Mouse (Mus musculus): ENCODE data around the gene Pgf. TPM values are rescaled to one million over a fixed set of nuclear protein-coding genes. Genes with fewer than 3 reads are reported as not detected.

Pgf gene
- polyA plus RNA-seq, 1 experiment from 2014 or later: 15.9 TPM

- WGBS: 45% methylated on average over 18 of the region's 18 CpGs
- peaks cover 5% of the 10 kb centered on the region for H3K27me3 ChIP-seq
- H3K27ac ChIP-seq (replicated peaks): no peak overlapping the region
- no peak for ATAC-seq (ENCODE audit: insufficient number of reproducible peaks, low FRiP score, low TSS enrichment, low read depth)
- H3K9ac ChIP-seq: no peak overlapping the region
- H3K4me1 ChIP-seq: peaks cover 17% of the 10 kb centered on the region; the same call in 1 of the 2 replicates
- H3K4me2 ChIP-seq (replicated peaks): no peak overlapping the region
- no peaks in the 10 kb centered on the region for H3K9me3 ChIP-seq (replicated peaks)
- 0 out of 2 replicates have a peak, but pooled peaks cover 4% of the 10 kb centered on the region for H3K36me3 ChIP-seq
- no peak overlapping the region for H3K4me3 ChIP-seq (replicated peaks)
Observed at GRCm38 (mm10) chr12:85140036-85140701, 37.4 kb downstream of the Pgf start.

GRCm38 (mm10) chr12:85136627-85137026, 41.0 kb downstream of the Pgf start:
- peaks cover 12% of the 10 kb centered on the region; the same call in 1 of the 2 replicates for H3K4me1 ChIP-seq
- WGBS: 67% methylated on average over 4 of the region's 4 CpGs
- no peak for ATAC-seq (ENCODE audit: insufficient number of reproducible peaks, low FRiP score, low TSS enrichment, low read depth)

DNA sequence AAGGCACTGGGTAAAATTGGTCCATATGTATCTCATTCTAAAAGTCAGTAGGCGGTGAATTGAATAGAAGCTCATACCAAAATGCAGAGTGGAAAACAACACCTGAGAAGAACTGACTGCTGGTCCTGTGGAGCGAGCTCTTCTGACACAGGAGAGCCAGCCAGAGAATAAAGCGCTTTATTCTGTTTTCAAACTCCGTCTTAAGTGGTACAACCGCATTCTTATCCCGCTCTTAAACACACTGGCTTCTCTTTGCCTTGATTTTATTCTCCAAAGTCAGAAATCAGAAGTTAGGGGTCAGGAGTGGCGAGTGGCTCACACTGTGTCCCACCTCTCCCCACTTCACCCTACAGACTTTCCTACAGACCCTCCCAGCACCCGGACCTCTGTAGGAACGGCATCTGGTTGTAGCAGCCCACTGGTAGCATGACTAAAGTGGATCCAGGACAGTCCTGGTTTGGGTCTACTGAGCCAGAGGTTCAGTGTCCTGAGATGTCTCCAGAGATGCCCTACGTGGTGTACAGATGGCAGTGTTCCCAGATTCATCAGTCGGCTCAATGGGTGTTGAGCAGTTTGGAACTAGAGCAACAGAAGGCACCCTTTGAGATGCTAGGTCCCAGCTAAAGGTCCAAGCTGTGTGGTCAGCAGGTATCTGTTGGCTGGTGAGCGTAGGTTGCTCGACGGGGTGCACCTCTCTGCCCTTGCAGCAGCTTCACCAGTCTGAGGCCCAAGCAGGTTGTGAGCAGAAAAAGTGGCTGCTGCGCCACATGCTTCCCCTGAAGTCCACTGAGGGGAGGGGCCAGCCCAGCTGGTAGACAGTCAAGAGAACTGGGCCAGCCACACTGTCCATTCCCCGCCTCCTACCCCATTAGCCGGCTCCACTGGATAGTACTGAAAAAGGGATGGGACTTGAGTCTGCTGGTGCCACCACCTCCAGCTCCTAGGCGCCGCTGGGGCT, 41.8 kb downstream of the Pgf start:
- H3K9ac ChIP-seq: no peak overlapping the region
- peak; percentile 48; the same call in 1 of the 2 replicates for ATAC-seq (ENCODE audit: insufficient number of reproducible peaks, low FRiP score, low TSS enrichment, low read depth)
- 74% methylated on average over 19 of the region's 19 CpGs for WGBS

More at GRCm38 (mm10) chr12:85136627-85137026, 41.0 kb downstream of the Pgf start:
- H3K9me3 ChIP-seq (replicated peaks): no peaks in the 10 kb centered on the region
- peaks cover 5% of the 10 kb centered on the region for H3K27me3 ChIP-seq
- no peak overlapping the region for H3K4me3 ChIP-seq (replicated peaks)
- no peak overlapping the region for H3K4me2 ChIP-seq (replicated peaks)
- no peak overlapping the region for H3K9ac ChIP-seq
- peaks cover 33% of the 10 kb centered on the region for H3K36me3 ChIP-seq
- H3K27ac ChIP-seq (replicated peaks): no peak overlapping the region

DNA sequence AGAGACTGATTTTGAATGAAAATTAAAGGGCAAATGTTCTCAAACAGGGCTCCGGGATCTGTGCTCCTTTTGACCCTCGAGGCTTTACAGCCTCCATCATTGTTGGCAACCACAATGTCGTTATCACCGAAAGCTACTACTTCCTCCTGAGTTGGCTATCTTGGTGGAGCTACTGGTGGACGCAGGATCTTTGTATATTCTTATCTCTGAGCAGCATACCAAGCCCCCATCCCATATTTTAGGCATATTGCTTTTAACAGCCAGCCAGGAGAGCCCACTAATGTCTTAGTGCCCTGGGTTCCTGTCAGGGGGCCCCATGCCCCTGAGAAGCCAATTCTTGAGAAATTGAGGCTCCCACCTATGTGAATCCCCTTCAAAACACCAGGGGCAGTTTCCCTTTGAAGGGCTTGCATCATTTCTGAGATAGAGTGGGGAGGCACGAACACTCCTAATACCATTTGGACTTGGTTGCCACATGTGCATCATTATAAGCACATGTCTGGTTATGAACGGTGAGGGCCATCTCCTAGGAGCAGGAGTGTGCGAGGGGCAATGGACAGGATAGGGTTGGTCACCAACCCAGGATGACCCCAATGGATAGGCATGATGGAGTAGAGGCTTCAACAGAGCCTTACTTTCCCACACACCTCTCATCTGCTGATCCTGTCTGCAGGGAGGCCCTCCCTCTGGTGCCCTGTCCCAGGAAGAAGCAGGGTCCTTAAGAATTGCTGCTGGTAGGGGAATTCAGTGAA, 43.4 kb downstream of the Pgf start:
- Histone ChIP-seq H3K9ac (no peak overlapping the region), H3K27ac (replicated peaks) (no peak overlapping the region), H3K4me3 (replicated peaks) (no peak overlapping the region), H3K36me3 (peaks cover 56% of the 10 kb centered on the region), H3K27me3 (peaks cover 3% of the 10 kb centered on the region), H3K9me3 (replicated peaks) (no peaks in the 10 kb centered on the region), H3K4me2 (replicated peaks) (no peak overlapping the region), H3K4me1 (peaks cover 9% of the 10 kb centered on the region; the same call in 1 of the 2 replicates)
- ATAC-seq (ENCODE audit: insufficient number of reproducible peaks, low FRiP score, low TSS enrichment, low read depth): no peak
- WGBS: 78% methylated on average over 8 of the region's 8 CpGs

More for the DNA sequence above, 41.8 kb downstream of the Pgf start:
- H3K4me2 ChIP-seq (replicated peaks): no peak overlapping the region
- no peaks in the 10 kb centered on the region for H3K9me3 ChIP-seq (replicated peaks)
- H3K27ac ChIP-seq (replicated peaks): 0 out of 2 replicates have a peak overlapping the region, but pooled peaks have one; percentile 9
- no peak overlapping the region for H3K4me3 ChIP-seq (replicated peaks)
- peaks cover 40% of the 10 kb centered on the region for H3K36me3 ChIP-seq
- peaks cover 5% of the 10 kb centered on the region for H3K27me3 ChIP-seq
- peaks cover 12% of the 10 kb centered on the region; the same call in 1 of the 2 replicates for H3K4me1 ChIP-seq

DNA sequence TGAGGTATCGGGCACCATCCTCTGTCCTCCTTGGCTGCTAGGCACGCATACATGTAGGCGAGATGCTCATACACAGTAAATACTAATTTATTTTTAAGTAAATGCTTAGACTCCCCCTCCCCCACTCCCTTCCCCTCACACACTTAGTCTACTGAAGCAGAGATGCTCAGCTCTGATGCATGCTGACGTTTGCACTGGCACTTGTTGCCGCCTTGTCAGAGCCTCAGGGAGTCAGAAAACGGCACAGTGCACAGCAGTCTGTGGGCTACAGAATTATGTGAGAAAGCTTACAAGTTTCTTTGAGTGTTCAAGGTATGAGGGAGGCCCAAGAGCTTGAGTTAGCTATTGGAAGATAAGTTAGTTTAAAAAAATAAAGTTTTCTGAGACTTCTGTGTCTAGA, 46.2 kb downstream of the Pgf start:
- no peaks in the 10 kb centered on the region for H3K9me3 ChIP-seq (replicated peaks)
- no peak overlapping the region for H3K4me2 ChIP-seq (replicated peaks)
- H3K27ac ChIP-seq (replicated peaks): no peak overlapping the region
- H3K4me1 ChIP-seq: peaks cover 13% of the 10 kb centered on the region
- ATAC-seq (ENCODE audit: insufficient number of reproducible peaks, low FRiP score, low TSS enrichment, low read depth): no peak
- H3K36me3 ChIP-seq: peaks cover 72% of the 10 kb centered on the region
- H3K4me3 ChIP-seq (replicated peaks): no peak overlapping the region
- no peaks in the 10 kb centered on the region for H3K27me3 ChIP-seq
- 88% methylated on average over 6 of the region's 6 CpGs for WGBS
- no peak overlapping the region for H3K9ac ChIP-seq

GRCm38 (mm10) chr12:85129426-85129978, 48.1 kb downstream of the Pgf start:
- Histone ChIP-seq H3K4me3 (replicated peaks) (no peak overlapping the region), H3K9ac (no peak overlapping the region), H3K27me3 (no peaks in the 10 kb centered on the region), H3K4me2 (replicated peaks) (no peak overlapping the region), H3K27ac (replicated peaks) (no peak overlapping the region), H3K36me3 (peaks cover 74% of the 10 kb centered on the region), H3K4me1 (peaks cover 11% of the 10 kb centered on the region; the same call in 1 of the 2 replicates), H3K9me3 (replicated peaks) (no peaks in the 10 kb centered on the region)
- 94% methylated on average over 9 of the region's 9 CpGs for whole genome bisulfite sequencing
- ATAC-seq (ENCODE audit: insufficient number of reproducible peaks, low FRiP score, low TSS enrichment, low read depth): no peak

DNA sequence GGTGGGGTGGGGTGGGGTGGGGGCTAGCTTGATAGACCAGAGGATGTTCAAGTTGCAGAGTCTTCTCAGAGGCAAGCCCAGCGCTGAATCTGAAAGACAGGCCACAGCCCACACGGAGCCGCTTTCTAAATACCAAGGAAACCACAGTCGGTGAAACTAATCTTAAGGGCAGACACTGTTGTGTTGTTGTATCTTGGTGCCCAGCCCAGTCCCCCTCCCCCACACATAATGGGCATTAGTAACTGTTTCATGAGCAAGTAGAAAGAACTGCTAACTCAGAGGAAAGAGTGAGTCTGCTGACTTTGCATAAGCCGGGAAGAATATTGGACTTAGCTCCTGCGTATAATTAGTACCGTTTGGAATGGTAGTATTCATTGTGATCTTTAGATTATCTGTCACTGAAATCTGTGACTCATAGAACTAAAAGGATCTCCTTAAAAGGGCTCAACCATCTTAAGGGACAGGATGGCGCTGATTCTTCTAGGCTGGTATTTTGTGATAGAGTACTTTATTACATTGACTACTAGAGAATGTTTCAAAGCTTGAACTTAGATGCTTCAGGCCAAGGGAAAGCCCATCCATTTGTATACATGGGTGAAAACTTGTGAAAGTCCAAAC, 50.5 kb downstream of the Pgf start:
- H3K4me2 ChIP-seq (replicated peaks): no peak overlapping the region
- H3K9ac ChIP-seq: no peak overlapping the region
- H3K36me3 ChIP-seq: peaks cover 74% of the 10 kb centered on the region
- no peaks in the 10 kb centered on the region for H3K27me3 ChIP-seq
- H3K4me3 ChIP-seq (replicated peaks): no peak overlapping the region
- peak; percentile 47; the same call in 1 of the 2 replicates for ATAC-seq (ENCODE audit: insufficient number of reproducible peaks, low FRiP score, low TSS enrichment, low read depth)
- H3K9me3 ChIP-seq (replicated peaks): no peaks in the 10 kb centered on the region
- H3K27ac ChIP-seq (replicated peaks): 0 out of 2 replicates have a peak overlapping the region, but pooled peaks have one; percentile 28
- peaks cover 11% of the 10 kb centered on the region; the same call in 1 of the 2 replicates for H3K4me1 ChIP-seq
- WGBS: 53% methylated on average over 8 of the region's 8 CpGs

- Histone ChIP-seq H3K27me3 (no peaks in the 10 kb centered on the region), H3K9me3 (replicated peaks) (no peaks in the 10 kb centered on the region), H3K27ac (replicated peaks) (no peak overlapping the region), H3K36me3 (peaks cover 75% of the 10 kb centered on the region), H3K4me2 (replicated peaks) (no peak overlapping the region), H3K4me1 (peaks cover 11% of the 10 kb centered on the region; the same call in 1 of the 2 replicates), H3K9ac (no peak overlapping the region), H3K4me3 (replicated peaks) (no peak overlapping the region)
- ATAC-seq (ENCODE audit: insufficient number of reproducible peaks, low FRiP score, low TSS enrichment, low read depth): no peak
- WGBS: 94% methylated on average over 5 of the region's 5 CpGs
Observed at GRCm38 (mm10) chr12:85124751-85125150, 52.8 kb downstream of the Pgf start.

DNA sequence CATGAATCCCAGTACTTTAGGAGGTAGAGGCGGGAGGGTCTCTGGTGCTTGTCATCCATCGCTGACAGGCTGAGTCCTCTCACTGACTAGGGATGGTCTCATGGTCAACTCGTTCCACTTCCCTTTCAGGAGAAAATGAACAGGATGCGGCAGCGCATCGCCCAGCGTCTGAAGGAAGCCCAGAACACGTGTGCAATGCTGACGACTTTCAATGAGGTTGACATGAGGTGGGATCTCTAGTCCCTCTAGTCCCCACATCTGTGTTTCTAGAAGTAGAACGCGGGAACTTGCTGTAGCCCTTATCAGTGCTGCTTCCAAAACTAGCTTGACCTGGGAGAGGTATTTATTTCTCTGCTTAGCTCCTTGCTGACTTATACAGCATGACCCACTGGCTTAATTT, 53.9 kb downstream of the Pgf start:
- ATAC-seq (ENCODE audit: insufficient number of reproducible peaks, low FRiP score, low TSS enrichment, low read depth): no peak
- Histone ChIP-seq H3K36me3 (peaks cover 77% of the 10 kb centered on the region), H3K9ac (no peak overlapping the region), H3K27me3 (no peaks in the 10 kb centered on the region), H3K4me2 (replicated peaks) (no peak overlapping the region), H3K4me3 (replicated peaks) (no peak overlapping the region), H3K9me3 (replicated peaks) (no peaks in the 10 kb centered on the region), H3K4me1 (peaks cover 11% of the 10 kb centered on the region; the same call in 1 of the 2 replicates), H3K27ac (replicated peaks) (no peak overlapping the region)
- 93% methylated on average over 11 of the region's 11 CpGs for WGBS

DNA sequence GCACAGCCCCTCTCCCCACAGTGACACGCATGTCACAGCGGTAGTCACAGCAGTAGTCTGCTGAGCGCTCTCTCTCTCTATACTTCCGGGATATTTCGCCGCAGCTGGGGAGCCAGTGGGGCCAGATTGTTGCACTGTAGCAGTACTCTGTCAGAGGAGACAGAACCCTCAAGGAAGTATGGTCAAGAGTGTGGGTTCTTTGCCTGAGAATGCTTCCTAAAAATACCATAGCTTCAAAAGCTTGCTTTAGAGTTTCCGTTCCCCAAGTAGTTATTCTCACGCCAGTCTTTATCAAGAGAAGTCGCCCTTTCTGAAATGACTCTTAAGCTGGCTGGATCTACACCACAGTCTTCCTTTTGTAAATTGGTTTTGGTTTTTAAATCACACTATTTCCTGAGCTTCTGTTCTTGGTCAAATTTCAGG, 54.5 kb downstream of the Pgf start:
- Histone ChIP-seq H3K27ac (replicated peaks) (no peak overlapping the region), H3K36me3 (peaks cover 76% of the 10 kb centered on the region), H3K4me1 (peaks cover 11% of the 10 kb centered on the region; the same call in 1 of the 2 replicates), H3K9ac (no peak overlapping the region), H3K4me3 (replicated peaks) (no peak overlapping the region), H3K9me3 (replicated peaks) (no peaks in the 10 kb centered on the region), H3K27me3 (no peaks in the 10 kb centered on the region), H3K4me2 (replicated peaks) (no peak overlapping the region)
- no peak for ATAC-seq (ENCODE audit: insufficient number of reproducible peaks, low FRiP score, low TSS enrichment, low read depth)
- WGBS: 95% methylated on average over 9 of the region's 9 CpGs

Data from embryonic facial prominence, embryonic 15.5 days (tissue).